Comparison of ENCODE assay signal across 15 mouse cellular contexts in the genomic region with DNA sequence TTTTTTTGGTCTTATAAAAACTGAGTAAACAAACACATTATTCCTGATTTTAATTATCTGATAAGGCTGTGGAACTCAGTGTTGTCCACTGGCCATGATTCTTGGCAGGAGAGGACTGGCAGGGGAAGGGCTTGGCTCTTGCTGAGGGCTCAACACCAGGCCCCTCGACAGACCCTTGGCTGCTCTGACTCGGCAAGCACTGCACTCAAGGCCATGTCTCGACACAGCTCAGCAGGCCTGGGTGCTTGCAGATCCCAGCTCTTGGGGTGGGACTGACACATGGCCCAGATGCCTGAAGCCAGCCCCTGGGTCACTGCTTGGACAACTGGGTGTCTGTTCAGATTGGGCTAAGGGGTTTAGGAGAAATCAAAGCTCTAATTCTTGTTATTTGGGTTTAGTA. TPM values are rescaled to one million over a fixed set of nuclear protein-coding genes. Genes with fewer than 3 reads are reported as not detected.
DNase-seq lines count a peak whose midpoint lies in the region; ATAC-seq and TF ChIP-seq lines count a peak whose summit lies in the region.
"Had no signal": no experiment of that assay in that cellular context is flagged by ENCODE, and none has a peak within 500 bp of the region (broad histone marks: within the 10 kb centered on the region; RNA-seq: fewer than 3 reads in every experiment).

No protein-coding gene starts in this region.

- no peak for ATAC-seq in granulocyte monocyte progenitor cell, adult 5-6 weeks (replicated peaks; ENCODE audit: poor library complexity, severe bottlenecking)
- ATAC-seq: forebrain, postnatal 0 days had no signal

- peak; percentile 24 to 25 for DNase-seq in heart, postnatal 10 days
- no peak for DNase-seq in heart, postnatal 4 days
- DNase-seq in MN1 (ENCODE audit: low spot score) (peak; percentile 9), NIH3T3 (ENCODE audit: low read depth) (peak; percentile 36)
- DNase-seq in kidney, postnatal 10 days, result peak; percentile 44
- DNase-seq in right cerebral cortex, postnatal 25 days, result no peak
- no peak for DNase-seq in thymus, adult 2 months
- DNase-seq: cerebellum, postnatal 25 days; forebrain, postnatal 0 days; layer of hippocampus, postnatal 36 days; thymus, adult 18-20 months had no signal

- 99% methylated on average over 3 of the region's 3 CpGs for WGBS in thymus, adult 2 months

- TF ChIP-seq POLR2A in thymus, adult 2 months (IDR thresholded peaks at IDR 0.05; ENCODE audit: control insufficient read depth, extremely low read depth, insufficient read depth, low read length, poor library complexity), result no peak

- no peak overlapping the region for H3K4me3 ChIP-seq in thymus, adult 2 months (ENCODE audit: control insufficient read depth, insufficient read depth, low read length)
- H3K4me3 ChIP-seq: embryonic facial prominence, embryonic 15.5 days had no signal

- intact Hi-C loops in heart, postnatal 10 days (cut with DNase I), result no loop called here

- no peaks in the 10 kb centered on the region for H3K36me3 ChIP-seq in thymus, adult 2 months (ENCODE audit: control insufficient read depth, insufficient read depth, low read length)

- no peak overlapping the region for H3K27ac ChIP-seq in thymus, adult 2 months (ENCODE audit: control insufficient read depth, insufficient read depth, low read length)
- H3K27ac ChIP-seq: embryonic facial prominence, embryonic 15.5 days had no signal

- TF ChIP-seq CTCF in thymus, adult 2 months (IDR thresholded peaks at IDR 0.05; ENCODE audit: borderline replicate concordance, control insufficient read depth, extremely low read depth, insufficient read depth, low read length, poor library complexity), result no peak

- no peaks in the 10 kb centered on the region for H3K4me1 ChIP-seq in thymus, adult 2 months (replicated peaks; ENCODE audit: control insufficient read depth, insufficient read depth, low read length)

- no peaks in the 10 kb centered on the region for H3K27me3 ChIP-seq in thymus, adult 2 months (ENCODE audit: control insufficient read depth, insufficient read depth, low read length)
- H3K27me3 ChIP-seq: embryonic facial prominence, embryonic 15.5 days had no signal

RNA-seq across cellular contexts. Expression of gene Mindy4, which starts 11.4 kb away (rescaled TPM):
- 1 to 10 TPM; 4.9 to 5.2 TPM for total RNA-seq in heart, postnatal 10 days (2021)
- 1 to 10 TPM; 4.0 to 4.6 TPM for total RNA-seq in heart, postnatal 4 days (2021)
- polyA plus RNA-seq in thymus, adult 2 months (2012; rRNA removed), result 9.0 and 9.2 TPM in 2 replicates
- total RNA-seq in granulocyte monocyte progenitor cell, adult 5-6 weeks (2014; fragmentation: Nextera tagmentation), result 0.99 and 3.3 TPM in 2 replicates
- 2.4 and 3.1 TPM in 2 replicates for total RNA-seq in granulocyte monocyte progenitor cell, adult 5-6 weeks (2017)

RNA-seq across cellular contexts. Expression of gene Inmt, which starts 39.7 kb away (rescaled TPM):
- total RNA-seq in heart, postnatal 10 days (2021), result not detected
- not detected for total RNA-seq in heart, postnatal 4 days (2021)
- 3.3 and 20.8 TPM in 2 replicates for polyA plus RNA-seq in thymus, adult 2 months (2012; rRNA removed)
- not detected in 2 replicates for total RNA-seq in granulocyte monocyte progenitor cell, adult 5-6 weeks (2014; fragmentation: Nextera tagmentation)
- total RNA-seq in granulocyte monocyte progenitor cell, adult 5-6 weeks (2017), result not detected in 2 replicates
- total RNA-seq: forebrain, postnatal 0 days; megakaryocyte, adult 5-6 weeks had no signal
- polyA plus RNA-seq: forebrain, postnatal 0 days; heart, embryonic 16.5 days had no signal

Comparison
In these comparisons a context has a peak if more than half of its experiments do, and no peak if none do; other contexts are left out.
1. DNase-seq: peak in heart, postnatal 10 days (2 of 2), MN1 (single experiment), NIH3T3 (single experiment) and kidney, postnatal 10 days (single experiment); none in heart, postnatal 4 days (single experiment), right cerebral cortex, postnatal 25 days (single experiment) and thymus, adult 2 months (single experiment).